Mouse (Mus musculus) MEL-GATA-1-ER (cell line): ENCODE data around the gene Hmgcl.
"Not testable (repeated sequence)": the region's sequence is repeated elsewhere in the genome, so short reads cannot be mapped to it uniquely, and the experiment has no call there.

Experiments
- DNase-seq: peaks from one replicate; pipeline ENCODE4 v3.0.0-alpha.2; 2012; ENCODE audit warnings: low read depth; ENCODE audit errors: extremely low read depth

Hmgcl gene

DNA sequence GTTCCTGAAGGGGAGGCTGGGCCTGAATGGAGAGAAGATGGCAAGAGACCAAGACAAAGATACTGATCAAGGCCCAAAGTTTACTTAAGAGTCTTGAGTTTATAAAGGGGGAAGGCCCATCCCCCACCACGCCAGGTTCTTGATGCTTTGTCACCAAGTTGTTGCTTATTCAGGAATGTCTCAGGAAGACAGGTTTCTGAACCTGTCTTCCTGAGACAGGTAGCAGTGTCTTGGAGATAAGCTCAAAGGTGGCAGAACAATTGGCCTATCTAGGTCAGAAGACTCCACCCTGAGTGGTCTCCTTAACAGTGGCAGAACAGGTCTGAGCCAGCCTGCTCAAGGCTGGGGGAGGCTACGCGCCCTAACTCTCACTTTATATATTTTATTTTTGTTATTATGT, 19.4 kb upstream of the Hmgcl start:
- DNase-seq, result no peak

DNA sequence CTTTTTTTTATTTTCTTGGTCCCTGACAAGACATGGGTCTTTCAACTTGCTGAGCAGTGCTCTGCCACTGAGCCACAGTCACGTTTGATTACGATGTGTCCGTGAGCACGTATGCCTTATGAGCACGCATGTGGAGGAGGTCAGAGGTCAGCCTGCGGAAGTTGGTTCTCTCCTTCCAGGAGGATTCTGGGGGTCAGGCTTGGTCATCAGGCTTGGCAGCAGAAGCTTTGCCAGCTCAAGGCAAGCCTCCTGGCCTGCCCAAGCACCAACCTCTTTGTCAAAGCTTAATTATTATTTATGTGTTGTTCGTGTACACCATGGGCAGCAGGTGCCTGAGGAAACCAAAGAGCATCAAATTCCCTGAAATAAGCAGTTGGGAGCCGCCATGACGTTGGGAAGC, 17.9 kb upstream of the Hmgcl start:
- DNase-seq, result no peak

DNA sequence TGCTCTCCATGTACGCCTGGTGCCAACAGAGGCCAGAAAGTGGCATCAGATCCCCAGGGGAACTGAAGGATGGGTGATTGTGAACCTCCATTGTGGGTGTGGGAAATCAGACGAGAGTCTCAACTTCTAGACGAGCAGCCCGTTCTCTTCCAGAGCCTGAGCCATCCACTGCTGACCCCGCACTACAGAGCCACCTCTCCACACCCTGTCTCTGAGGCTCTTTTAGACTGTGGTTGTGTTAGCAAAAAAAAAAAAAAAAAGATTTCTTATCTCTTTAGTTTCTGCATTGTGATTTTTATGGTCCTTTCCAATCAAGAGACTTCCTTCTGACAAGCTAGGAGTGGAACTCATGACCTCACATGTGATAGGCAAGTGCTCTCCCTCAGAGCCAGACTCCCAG, 16.8 kb upstream of the Hmgcl start:
- DNase-seq, result no peak

DNA sequence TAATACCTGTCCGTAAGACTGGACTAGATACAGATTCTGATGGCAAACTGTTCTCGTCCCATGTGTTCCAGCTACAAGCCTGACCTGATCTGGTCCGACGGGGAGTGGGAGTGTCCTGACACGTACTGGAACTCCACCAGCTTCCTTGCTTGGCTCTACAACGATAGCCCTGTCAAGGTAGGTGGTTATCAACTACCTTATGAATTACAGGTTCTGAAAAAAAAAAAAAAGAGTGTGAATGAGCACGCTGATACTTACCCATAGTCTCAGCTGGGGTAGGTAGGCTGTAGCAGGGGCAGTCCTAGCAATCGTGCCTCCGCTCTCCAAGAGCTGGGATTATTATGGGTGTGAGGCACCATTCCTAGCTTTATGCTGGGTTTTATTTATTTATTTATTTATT, 16.4 kb upstream of the Hmgcl start:
- DNase-seq, result no peak

DNA sequence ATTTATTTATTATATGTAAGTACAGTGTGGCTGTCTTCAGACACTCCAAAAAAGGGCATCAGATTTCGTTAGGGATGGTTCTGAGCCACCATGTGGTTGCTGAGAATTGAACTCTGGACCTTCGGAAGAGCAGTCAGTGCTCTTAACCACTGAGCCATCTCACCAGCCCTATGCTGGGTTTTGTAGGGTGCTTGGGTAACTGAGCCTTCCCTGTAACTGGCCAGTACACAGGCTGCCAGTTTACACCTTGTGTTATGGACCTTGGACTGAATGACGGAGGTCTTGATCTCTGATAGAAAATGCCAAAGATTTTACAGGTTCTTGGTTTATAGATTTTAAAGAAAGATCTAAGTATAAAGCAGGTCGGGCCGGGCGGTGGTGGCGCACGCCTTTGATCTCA, 16.0 kb upstream of the Hmgcl start:
- no peak for DNase-seq

DNA sequence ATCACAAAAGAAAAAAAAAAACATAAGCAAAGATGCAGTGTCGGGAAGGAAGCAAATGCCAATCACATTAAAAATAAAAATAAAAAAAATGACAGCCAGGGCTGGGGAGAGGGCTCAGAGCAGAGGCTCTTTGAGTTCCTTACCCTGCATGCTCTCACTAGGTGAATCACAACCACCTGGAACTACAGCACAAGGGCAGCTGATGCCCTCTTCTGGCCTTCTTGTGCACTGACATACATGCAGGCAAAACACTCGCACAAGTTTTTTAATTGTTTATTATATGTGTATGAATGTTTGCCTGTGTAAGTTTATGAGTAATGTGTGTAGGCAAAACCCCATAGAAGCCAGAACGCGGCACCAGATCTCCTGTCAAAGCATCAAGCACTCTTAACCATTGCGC, 14.4 kb upstream of the Hmgcl start:
- no peak for DNase-seq

DNA sequence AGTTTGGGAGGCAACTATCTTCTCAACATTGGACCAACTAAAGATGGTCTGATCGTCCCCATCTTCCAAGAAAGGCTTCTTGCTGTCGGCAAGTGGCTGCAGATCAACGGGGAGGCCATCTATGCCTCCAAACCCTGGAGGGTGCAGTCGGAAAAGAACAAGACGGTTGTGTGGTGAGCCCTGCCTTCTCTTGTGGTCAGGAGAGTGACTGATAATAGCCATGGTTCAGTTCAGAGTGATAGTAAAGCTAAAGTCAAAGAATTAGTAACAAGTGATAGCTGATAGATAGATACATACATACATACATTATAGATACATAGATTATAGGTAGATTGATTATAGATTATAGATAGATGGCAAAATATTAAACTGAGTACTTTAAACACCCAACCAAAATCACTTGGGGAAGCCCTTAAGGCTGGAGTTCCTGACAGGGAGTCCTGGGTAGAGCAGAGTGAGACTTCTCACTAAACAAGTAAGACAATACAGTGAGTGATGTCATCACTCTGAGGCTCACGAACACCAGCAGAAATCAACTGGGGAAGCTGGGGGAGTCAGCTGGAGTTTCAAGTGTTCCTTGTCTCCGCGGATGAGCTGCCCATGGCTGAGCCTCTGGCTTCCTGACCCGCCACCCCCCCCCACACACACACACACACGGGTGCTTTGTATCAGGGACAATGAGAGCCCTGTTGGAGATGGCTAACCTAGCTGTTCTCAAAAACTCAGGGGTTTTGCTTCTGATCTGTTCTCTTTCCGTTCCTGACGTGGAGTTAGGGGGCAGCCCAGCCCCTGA, 11.3 kb upstream of the Hmgcl start:
- DNase-seq, result no peak

DNA sequence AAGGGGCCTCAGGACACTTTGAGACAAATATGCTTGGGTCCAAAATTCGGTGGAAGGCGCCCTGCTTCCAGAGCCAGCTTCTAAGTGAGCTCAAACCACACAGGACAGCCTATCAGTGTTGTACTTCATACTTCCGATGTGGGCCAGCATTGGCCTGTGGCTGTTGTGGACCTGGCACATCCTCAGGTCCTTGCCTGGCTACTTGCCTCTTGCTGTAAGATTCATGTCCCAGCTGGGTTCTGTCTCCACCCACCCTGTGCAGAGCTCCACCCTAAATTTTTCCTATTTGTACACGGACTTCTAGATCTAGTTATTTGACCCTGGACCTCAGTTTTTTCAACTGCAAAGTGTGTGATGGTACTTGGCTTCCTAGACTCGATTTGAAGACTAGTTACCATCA, 10.7 kb upstream of the Hmgcl start:
- DNase-seq, result no peak

DNA sequence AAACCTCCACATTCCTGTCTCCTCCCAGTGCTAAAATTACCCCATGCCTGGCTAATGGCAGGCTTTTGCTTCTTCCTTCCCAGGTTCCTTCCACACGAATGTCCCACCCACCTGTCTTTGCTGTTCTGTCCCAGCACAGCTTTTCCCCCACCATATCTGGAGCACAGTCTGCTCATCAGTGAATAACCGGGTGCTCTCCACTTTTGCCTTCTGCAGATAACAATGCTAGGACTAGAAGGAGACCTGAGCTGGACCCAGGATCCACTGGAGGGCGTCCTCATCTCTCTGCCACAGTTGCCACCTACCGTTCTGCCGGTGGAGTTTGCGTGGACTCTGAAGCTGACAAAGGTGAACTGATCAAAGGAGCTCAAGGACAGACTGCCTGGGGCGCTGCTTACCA, 7.4 kb upstream of the Hmgcl start:
- no peak for DNase-seq

DNA sequence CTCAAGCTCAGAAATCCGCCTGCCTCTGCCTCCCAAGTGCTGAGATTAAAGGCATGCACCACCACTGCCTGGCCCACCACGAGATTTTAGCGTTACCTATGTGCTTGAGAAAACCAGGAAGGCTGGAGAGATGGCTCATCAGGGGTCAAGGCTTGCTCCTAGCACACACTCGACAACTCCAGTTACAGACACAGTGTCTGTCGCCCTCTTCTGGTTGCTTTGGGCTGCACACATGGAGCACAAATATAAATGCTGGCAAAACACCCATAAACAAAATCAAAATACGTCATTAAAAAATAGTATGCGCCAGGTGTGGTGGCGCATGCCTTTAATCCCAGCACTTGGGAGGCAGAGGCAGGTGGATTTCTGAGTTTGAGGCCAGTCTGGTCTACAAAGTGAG, 5.2 kb upstream of the Hmgcl start:
- not testable (repeated sequence) for DNase-seq

DNA sequence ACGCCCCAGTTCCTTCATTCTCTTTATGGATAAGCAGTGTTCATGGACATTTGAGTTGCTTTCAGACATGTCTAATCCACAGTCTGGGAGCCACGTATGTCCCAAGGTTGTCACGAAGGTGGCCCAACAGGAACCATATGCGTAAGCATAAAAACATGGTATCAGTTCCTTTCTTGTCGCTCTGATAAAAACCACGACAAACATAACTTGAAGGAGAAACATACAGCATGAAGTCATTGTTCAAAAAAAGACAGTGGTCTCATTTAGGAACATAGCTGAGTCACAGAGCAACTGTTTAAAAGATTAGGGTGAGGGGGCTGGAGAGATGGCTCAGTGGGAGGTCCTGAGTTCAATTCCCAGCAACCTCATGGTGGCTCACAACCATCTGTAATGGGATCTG, 4.1 kb upstream of the Hmgcl start:
- no peak for DNase-seq

DNA sequence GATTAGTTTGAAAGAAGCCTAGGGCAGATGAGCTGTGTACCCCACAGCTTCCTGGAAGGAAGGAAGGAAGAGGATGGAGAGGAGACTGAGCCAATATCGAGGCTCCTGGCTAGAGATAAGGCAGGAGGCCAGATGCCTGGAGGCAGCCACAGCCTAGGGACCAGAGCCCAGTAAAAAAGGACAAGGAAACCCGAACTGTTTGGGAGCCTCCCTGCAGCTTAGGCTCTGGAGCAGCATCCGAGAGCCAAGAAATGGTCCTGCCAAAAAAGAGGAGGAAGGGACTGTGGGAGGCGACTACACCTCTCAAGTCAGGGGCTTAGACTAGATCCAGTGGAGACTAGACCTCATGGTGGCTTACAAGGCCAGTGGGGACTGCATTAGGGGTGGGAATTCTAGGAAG, 2.9 kb upstream of the Hmgcl start:
- no peak for DNase-seq

DNA sequence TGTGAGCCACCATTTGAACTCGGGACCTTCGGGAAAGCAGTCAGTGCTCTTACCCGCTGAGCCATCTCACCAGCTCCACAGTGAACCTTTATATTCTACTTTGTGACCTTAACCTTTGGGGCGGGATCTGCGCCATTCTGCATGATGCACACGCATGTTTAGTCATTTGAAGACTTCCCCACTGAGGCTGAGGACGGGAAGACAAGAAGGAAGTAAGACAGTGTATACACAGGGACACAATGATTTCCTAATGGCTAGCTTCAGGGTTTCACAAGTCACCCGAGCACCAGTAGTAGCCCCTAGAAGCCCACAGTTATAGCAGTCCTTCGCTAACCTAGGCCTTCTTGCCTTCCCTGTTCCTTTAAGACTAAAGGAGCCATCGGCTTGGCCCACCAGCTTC, 542 bp upstream of the Hmgcl start:
- DNase-seq, result no peak

DNA sequence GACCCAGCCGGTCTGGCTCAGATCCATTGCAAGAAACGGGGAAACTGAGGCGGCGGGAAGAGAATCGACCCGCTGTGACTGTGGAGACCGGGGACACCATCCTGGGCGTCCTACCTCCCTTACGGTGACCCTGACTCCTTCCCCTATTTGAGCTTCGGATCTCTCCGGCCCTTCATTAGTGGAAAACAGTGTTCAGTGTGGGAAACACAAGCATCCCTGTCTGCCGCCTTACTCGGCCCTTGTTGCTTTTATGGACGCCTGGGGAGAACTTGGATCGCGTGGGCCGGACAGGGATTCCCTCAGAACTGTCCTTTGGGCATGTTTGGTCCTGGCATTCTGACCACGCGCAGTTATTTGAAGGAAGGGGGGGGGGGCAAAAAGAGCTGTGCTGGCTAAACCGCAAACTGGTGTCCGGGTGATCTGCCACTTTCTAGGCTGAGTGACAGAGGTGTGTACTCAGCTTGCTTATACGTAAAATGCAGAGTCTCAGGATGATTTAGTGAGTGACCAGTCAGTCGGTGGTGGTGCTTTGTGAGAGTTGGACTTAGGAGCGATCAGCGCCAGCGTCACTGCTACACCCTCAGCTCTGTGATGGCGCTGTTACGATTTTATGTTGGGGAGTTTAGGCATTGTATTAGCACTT, 532 bp downstream of the Hmgcl start:
- no peak for DNase-seq

DNA sequence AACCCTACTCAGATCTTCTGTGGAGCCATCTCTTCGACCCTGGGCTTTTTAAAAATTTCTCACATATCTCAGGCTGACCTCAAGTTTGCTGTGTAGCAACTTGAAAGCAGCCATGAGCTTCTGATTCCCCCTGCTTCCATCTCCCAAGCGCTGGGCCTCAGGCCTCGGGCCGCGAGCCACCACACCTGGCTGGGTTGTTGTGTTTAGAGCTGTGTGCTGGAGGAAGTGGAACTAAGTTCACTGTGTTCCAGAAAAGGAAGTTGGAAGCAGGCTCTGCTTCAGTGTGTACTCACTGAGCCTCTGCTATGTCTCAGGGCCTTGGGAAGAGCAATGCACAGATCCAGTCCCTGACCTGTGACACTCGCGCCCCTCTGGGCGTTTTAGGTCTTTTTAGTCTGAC, 1.9 kb downstream of the Hmgcl start:
- DNase-seq, result no peak

DNA sequence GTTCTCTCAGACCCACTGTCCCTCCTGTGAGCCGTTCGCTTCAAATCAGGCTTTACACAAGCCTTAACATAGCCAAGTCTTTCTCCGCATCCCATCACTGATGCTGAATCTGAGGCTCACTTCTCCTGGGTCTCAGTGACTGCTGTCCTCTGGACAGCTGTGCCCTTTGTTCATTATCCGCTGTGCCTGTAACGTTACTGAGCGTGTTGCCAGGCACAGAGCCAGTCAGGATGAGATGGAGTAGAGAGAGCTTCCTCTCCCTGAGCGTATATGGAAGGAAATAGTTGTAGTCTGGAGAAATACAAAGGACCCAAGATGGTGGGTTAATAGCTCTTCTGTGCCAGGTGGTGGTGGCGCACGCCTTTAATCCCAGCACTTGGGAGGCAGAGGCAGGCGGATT, 3.2 kb downstream of the Hmgcl start:
- no peak for DNase-seq

DNA sequence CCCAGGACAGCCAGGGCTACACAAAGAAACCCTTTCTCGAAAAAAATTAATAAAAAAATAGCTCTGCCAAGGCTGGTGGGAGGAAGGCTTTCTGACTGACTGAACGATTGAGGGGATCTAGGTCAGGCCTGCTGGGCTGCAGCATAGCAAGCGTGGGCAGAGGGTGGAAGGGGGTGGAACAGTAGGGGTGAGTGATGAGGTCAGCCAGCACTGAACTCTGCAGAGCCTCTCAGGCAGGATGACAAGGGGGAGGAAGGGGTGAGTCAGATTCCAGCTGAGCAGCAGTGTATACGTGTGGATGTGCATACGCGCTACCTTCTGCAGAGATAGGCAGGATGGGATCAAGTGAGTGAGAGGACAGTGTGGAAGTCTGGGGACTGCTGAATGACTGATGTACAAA, 3.7 kb downstream of the Hmgcl start:
- DNase-seq, result no peak

DNA sequence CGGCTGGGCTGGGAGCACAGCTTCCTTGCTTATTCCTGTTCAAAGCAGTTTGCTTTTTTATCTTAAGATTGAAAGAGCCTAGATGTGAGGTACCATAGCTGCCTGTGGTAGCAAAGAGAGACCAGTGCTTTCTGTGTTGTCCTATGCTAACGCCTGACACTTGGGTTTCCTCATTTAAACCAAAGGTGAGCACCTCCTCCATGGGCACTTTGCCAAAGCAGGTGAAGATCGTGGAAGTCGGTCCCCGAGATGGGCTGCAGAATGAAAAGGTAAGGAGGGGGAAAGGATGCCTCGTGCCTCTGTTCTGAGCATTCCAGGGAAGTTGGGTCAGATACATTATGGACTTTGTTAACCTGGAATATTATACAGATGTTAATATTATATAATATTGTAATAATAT, 4.1 kb downstream of the Hmgcl start:
- no peak for DNase-seq

DNA sequence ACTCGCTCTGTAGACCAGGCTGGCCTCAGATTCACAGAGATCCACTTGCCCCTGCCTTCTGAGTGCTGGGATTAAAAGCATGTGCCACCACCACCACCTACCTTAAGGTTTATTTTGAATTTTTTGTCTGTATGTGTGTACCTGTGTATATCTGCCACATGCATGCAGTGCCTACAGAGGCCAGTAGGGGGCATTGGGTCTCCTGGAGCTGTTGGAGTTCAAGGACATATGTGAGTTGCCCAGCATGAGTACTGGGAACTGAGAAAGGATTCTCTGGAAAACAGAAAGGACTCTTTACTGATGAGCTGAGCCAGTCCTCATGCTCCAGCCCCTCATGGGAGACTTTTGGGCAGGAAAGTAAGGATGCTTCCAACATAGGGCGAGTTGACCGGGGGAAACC, 5.3 kb downstream of the Hmgcl start:
- no peak for DNase-seq

DNA sequence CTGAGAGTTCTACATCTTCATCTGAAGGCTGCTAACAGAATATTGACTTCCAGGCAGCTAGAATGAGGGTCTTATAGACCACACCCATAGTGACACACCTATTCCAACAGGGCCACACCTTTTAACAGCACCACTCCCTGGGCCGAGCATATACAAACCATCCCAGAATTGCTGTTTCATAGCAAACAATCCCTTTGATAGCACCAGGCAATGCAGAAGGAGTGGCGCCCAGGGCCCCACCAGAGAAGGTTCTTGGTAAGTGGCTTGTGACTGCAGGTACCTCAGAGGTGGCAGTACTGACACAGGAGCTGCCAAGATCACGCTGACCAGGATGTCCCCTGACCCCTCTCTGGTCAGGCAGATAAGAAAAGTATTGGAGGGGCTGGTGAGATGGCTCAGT, 6.9 kb downstream of the Hmgcl start:
- no peak for DNase-seq

DNA sequence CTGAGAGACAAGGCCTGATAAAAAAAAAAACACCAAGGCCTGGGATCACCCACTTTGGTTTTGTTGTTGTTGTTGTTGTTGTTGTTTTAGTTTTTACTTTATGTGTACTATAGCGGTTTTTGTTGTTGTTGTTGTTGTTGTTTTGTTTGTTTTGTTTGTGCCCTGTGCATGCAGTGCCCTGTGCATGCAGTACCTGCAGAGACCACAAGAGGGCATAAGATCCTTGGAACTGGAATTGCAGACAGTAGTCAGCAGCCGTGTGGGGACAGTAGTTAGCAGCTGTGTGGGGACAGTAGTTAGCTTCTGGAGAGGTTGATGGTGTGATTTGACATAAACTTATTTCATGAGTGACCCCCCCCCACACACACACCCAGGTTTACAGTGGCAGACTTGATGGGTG, 8.0 kb downstream of the Hmgcl start:
- DNase-seq, result no peak

DNA sequence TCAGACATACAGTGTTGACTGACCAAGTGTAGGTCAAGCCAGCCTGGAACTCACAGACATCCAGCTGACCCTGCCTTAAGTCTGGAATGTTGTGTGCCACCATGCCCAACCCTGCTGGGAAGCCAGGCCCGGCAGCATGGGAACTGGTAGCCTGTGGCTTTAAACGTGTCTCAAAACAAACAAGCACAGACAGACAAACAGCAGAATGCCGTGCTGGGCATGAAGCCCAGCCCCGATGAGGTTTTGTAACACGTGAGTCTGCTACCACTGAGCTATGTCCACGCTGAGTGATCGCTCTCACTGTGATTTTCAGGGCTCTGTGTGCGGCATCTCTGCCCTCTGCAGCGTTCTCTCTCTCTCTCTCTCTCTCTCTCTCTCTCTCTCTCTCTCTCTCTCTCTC, 9.6 kb downstream of the Hmgcl start:
- DNase-seq, result no peak

DNA sequence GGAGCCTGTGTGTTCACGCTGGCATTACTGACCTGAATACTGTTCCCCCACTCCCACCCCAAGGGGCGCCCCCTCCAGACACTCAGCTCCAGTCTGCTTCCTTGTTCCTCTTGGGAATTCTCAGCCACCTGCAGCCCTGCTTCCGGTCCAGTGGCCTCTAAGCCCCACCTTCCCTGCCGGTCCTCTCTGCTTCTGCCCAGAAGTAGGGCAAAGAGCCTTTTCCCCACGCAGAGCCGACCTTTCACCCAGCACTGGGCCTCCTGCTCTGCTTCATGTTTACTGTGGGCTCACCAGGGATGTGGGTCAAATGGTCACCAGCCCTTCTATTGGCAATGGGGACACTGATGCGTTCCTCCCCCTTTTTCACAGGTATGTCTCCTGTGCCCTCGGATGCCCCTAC, 12.1 kb downstream of the Hmgcl start:
- no peak for DNase-seq
